Mouse (Mus musculus) 3T3-L1 (cell line): ENCODE results near the gene Eif5a2.
"Not testable (repeated sequence)": the region's sequence is repeated elsewhere in the genome, so short reads cannot be mapped to it uniquely, and the experiment has no call there.

Experiments used
- DNase-seq: peaks from one replicate; pipeline ENCODE4 v3.0.0-alpha.2; 2015; ENCODE audit warnings: low read depth, low spot score

The Eif5a2 gene

GRCm38 (mm10) chr3:28780994-28781393, at the start of gene Eif5a2:
Gene Eif5a2 (plus strand): TSS chr3:28781276.
- peak; percentile 87 for DNase-seq

GRCm38 (mm10) chr3:28734712-28735111, 46.4 kb upstream of the Eif5a2 start:
- peak; percentile 80 for DNase-seq

DNA sequence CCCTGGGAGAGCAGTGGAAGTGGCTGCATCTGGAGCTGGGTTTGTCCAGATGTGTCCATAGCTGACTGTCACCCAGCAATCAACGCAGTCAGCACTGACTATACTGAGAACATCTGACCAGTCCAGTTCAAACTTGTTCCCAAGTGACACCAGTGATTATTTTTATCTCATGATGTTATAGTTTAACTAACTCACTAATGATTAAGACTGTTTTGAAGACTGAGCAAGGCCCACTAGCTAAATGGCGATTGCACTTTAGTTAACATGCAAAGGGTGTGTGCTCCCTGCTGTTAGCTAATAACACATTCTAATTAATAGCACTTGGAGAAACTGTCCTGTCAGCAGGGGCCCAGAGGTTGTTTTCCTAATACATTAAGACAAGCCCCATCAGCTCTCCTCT, 44.1 kb upstream of the Eif5a2 start:
- DNase-seq: no peak

DNA sequence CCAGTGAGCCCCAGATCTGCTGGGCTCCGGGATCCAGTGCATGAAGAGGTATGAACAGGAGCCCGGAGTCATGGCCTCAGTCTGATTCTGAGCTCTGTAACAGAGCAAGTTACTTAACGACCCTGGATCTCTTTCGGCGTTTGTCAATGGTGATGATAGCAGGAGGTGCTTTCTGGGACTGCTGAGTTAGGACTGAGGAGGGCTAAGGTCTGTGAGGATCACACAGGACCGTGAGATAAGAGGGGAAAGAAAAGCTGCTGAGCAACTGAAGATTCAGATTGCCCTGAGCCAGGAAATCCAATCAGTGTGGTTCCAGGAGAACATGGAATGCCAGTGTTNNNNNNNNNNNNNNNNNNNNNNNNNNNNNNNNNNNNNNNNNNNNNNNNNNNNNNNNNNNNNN, 40.7 kb upstream of the Eif5a2 start:
- DNase-seq: no peak

DNA sequence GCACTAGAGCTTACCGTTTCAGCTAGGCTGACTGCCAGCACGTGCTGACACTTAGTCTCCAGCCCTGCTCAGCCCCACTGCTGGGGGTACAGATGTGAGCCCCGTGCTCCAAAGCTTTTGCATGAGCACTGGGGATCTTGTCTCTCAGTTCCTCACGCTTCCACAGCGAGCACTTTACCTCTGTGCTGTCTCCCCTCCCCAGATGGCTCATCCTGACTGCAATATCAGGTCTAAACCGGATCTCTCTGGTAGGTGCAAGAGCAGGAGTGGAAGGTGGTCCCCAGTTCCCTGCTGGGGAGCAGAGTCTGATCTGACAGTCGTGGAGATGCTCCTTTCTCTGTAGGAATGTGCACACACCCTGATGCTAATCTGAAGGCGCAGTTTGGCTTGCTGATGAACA, 37.8 kb upstream of the Eif5a2 start:
- DNase-seq: no peak

GRCm38 (mm10) chr3:28745835-28746483, 35.1 kb upstream of the Eif5a2 start:
- peak; percentile 92 for DNase-seq

DNA sequence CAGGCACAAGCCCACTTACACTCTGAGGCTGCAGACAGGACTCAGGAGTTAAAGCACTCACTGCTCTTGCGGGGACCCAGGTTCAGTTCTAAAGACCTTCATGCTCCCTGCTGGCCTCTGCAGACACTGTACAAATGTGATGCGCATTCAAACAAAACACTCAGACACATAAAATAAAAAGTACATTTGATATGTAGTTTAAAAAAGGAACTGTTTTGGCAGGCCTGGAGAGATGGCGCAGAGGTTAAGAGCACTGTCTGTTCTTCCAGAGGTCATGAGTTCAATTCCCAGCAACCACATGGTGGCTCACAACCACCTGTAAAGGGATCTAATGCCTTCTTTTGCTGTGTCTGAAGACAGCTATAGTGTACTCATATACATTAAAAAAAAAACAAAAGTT, 32.9 kb upstream of the Eif5a2 start:
- DNase-seq: no peak

- DNase-seq: no peak
Measured at GRCm38 (mm10) chr3:28748956-28749355, 32.1 kb upstream of the Eif5a2 start.

- no peak for DNase-seq
Measured at GRCm38 (mm10) chr3:28755477-28755876, 25.6 kb upstream of the Eif5a2 start.

DNA sequence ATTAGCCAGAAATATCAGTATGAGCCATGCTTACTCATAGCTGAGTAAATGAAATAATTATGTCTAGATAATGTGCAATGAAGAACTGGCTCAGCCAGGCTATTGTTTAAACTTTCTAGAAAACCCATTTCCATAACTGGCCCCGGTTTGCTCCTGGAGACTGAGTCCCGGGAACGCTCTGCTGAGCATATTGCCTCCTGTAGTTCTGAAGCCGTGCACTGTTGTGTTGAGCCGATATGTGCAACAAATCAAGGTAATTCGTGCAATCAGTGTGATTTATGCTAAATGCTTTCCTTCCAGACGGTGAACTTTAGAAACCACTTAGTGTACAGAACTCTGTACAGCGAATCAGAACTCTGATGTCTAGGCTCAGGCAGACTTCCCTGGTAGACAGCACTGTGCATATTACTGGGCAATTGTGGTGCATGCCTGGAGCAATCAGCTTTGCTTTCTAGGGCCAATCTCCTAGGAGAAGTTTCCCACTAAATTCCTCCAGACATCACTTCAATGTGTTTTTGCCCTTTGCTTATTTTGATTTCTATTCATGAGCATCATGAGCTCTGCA, 19.8 kb upstream of the Eif5a2 start:
- DNase-seq: no peak

- DNase-seq: no peak
Measured at GRCm38 (mm10) chr3:28766935-28767334, 14.1 kb upstream of the Eif5a2 start.

DNA sequence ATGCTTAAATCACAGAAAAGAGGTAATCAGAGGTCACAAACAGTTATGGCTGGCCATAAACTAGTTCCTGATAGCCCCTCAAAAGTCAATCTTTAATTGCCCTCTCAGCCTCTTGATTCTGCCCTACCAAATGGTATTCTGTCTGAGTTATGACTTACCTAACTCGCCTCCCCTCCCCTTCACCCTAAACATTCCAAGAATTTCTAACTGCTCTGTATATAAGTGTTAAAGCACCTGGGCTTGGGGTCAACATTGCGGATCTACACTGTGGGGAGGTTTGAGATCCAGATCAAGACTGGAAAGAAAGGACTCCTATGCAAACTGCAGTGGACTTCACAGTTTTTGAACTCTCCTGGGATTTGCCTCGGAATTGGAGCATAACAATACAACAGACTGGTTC, 12.9 kb upstream of the Eif5a2 start:
- DNase-seq: no peak

DNA sequence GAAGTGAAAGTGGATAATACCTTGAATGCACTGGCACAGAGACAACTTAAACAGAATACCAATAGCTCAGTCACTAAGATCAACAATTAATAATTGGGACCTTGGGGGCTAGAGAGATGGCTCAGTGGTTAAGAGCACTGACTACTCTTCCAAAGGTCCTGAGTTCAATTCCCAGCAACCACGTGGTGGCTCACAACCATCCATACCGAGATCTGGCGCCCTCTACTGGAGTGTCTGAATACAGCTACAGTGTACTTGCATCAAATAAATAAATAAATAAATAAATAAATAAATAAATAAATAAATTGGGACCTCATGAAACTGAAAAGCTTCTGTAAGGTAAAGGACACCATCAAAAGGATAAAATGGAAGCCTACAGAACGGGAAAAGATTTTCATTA, 8.2 kb upstream of the Eif5a2 start:
- not testable (repeated sequence) for DNase-seq

- DNase-seq: no peak
Measured at GRCm38 (mm10) chr3:28775361-28775760, 5.7 kb upstream of the Eif5a2 start.

DNA sequence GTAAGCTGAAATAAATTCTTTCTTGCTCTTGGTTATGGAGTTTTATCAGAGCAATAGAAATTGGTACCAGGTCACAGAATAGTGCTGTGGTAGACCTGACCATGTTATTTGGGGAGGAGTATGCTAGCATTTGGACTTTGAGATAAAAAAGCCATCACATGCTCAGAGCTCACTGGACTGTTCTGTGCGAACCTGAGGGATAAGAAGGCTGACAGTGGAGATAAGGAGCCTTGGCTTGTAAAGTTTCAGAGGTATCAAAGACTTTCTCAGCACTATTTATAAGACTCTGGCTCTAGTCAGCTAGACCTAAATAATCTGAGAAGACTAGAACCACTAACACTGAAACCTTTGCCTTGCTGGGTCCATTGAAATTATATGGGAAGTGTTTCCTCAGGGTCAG, 5.1 kb upstream of the Eif5a2 start:
- DNase-seq: no peak

- no peak for DNase-seq
Measured at GRCm38 (mm10) chr3:28776491-28776890, 4.6 kb upstream of the Eif5a2 start.

- no peak for DNase-seq
Measured at GRCm38 (mm10) chr3:28780511-28780910, 565 bp upstream of the Eif5a2 start.

DNA sequence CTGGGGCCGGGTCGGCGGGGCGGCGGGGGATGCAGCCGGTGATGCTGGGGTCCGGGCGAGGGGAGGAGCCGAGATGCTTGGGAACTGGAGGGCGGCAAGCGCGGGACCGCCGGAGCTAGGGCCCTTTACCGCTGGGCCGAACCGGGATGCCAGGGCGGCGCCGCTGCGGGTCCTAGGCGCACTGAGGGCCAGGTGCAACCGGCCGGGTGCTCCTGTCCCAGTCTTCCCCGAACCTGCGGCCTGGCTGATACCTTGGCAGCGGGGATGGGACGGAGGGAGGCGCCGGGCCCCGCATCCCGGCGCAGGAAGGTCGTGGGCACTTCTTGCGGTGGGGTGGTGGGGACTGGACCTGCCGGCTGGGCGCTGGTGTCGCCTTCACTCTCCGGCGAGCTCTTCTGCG, 346 bp downstream of the Eif5a2 start:
- DNase-seq: no peak

DNA sequence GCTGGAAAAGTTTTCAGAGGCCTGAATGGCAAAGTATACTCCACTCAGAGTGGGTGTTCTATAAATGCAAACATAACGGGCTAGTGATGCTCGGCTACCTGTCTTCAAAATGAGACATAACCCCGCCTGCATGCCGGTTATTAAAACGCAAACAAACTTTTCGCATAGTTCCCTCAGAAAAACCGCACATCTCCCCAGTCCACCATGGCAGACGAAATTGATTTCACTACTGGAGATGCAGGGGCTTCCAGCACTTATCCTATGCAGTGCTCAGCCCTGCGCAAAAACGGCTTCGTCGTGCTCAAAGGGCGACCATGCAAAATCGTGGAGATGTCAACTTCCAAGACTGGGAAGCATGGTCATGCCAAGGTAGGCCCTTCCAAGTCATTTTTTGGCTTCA, 772 bp downstream of the Eif5a2 start:
- peak; percentile 17 for DNase-seq

DNA sequence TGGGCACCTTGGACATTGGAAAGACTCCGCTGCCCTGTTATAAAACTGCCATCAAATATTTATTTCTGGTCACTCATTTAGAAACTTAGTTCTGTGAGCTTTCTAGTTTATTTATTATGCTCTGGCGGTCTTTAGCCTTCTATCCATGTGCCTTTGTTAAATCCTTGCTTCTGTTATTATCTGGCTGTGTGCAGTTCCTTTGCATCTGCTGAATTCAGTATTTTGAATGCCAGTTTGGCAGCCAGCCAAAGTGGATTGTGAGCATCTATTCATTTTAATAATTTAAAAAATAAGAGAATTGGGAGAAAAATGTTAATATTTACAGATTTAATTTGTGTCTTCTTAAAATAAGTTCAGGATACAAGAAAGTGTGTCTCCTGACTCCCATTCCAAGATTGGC, 3.1 kb downstream of the Eif5a2 start:
- DNase-seq: no peak

DNA sequence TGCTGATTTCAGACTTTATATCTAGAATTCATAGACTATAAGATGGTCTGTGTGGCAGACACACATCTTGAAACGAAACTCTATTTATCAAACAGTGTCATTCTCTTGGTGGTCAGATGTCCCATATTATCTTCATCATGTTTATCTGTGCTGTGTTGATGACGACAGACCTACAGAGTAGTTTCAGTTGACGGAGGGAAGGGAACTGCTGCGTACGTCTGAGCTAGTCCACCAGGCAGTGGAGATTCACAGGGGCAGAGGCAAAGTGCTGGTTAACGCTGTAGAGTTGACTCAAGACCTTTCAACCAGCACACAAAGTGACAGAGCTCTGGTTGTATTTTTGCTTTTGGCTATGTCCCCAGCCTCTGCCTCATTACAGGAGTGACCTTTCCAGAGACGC, 13.8 kb downstream of the Eif5a2 start:
- no peak for DNase-seq

GRCm38 (mm10) chr3:28805301-28806097, 24.4 kb downstream of the Eif5a2 start, which contains the start of gene Rpl22l1:
Gene Rpl22l1 (plus strand): TSS chr3:28805436.
- DNase-seq: peak; percentile 98
